Mouse (Mus musculus) cerebellum, adult 9-11 months (tissue): ENCODE results near the gene Shbg.

Experiments
- DNase-seq: peaks from one replicate; pipeline ENCODE4 v3.0.0; 2022

Gene Shbg

GRCm38 (mm10) chr11:69617805-69618204 is at the start of gene Shbg:
Gene Shbg (minus strand): TSS chr11:69617905.
- peak; percentile 23 for DNase-seq

- DNase-seq = no peak
These were observed 48.9 kb upstream of the Shbg start for GRCm38 (mm10) chr11:69666665-69667005.

GRCm38 (mm10) chr11:69665961-69666664 is 48.4 kb upstream of the Shbg start, which contains the start of gene Cd68:
Gene Cd68 (minus strand): TSS chr11:69666153.
- peak; percentile 34 for DNase-seq

GRCm38 (mm10) chr11:69665457-69665960 is 47.8 kb upstream of the Shbg start:
- peak; percentile 46 for DNase-seq

GRCm38 (mm10) chr11:69664841-69665240 is 47.1 kb upstream of the Shbg start:
- no peak for DNase-seq

GRCm38 (mm10) chr11:69663795-69664194 is 46.1 kb upstream of the Shbg start:
- peak; percentile 63 for DNase-seq

GRCm38 (mm10) chr11:69662967-69663671 is 45.4 kb upstream of the Shbg start:
- peak; percentile 72 for DNase-seq

GRCm38 (mm10) chr11:69662213-69662966 is 44.7 kb upstream of the Shbg start, which contains the start of gene Mpdu1:
Gene Mpdu1 (minus strand): TSS chr11:69662642.
- peak; percentile 98 for DNase-seq

GRCm38 (mm10) chr11:69661221-69661881 is 43.6 kb upstream of the Shbg start:
- DNase-seq = peak; percentile 57

GRCm38 (mm10) chr11:69657462-69657881 is 39.8 kb upstream of the Shbg start:
- peak; percentile 38 for DNase-seq

GRCm38 (mm10) chr11:69656617-69657461 is 39.1 kb upstream of the Shbg start:
- DNase-seq = peak; percentile 49

- DNase-seq = peak; percentile 46
These were observed 38.4 kb upstream of the Shbg start for GRCm38 (mm10) chr11:69656065-69656455.

GRCm38 (mm10) chr11:69655264-69656064 is 37.8 kb upstream of the Shbg start, which contains the start of gene Sox15:
Gene Sox15 (plus strand): TSS chr11:69655314.
- peak; percentile 70 for DNase-seq

GRCm38 (mm10) chr11:69654760-69655159 is 37.1 kb upstream of the Shbg start:
- peak; percentile 34 for DNase-seq

- no peak for DNase-seq
These were observed 35.7 kb upstream of the Shbg start for GRCm38 (mm10) chr11:69653399-69653798.

- no peak for DNase-seq
These were observed 28.2 kb upstream of the Shbg start for GRCm38 (mm10) chr11:69645860-69646259.

GRCm38 (mm10) chr11:69635471-69635870 is 17.8 kb upstream of the Shbg start:
- no peak for DNase-seq

- peak; percentile 82 for DNase-seq
These were observed 15.6 kb upstream of the Shbg start for GRCm38 (mm10) chr11:69633128-69633866.

- DNase-seq = peak; percentile 100
These were observed 14.8 kb upstream of the Shbg start, which contains the start of gene Fxr2 for GRCm38 (mm10) chr11:69632284-69633089. Gene Fxr2 (plus strand): TSS chr11:69632990.
